Mouse (Mus musculus): ENCODE data around the gene Olig1. TPM values are rescaled to one million over a fixed set of nuclear protein-coding genes. Genes with fewer than 3 reads are reported as not detected.
"Not testable (repeated sequence)": the region's sequence is repeated elsewhere in the genome, so short reads cannot be mapped to it uniquely, and the experiment has no call there.

The Olig1 gene
- total and polyA plus RNA-seq, 3 experiments, result not detected

DNA sequence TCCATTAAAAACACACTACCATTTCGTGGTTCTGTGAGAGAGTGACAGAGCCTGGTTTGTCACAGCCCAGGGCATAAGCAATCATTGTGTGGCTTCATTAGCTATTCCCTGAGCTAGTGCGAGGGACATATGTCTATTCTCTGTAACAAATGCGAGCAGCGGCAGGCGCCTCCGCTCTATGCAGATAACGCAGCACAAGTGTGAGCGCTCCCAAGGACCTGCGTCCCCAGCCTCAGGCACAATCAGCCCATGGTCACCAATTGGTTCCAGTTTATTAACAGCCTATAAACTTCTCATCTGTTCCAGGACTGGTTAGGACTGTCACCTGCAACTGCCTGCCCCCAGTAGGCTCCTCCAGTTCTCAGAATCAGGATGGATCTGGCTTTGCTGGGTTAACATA lies 23.3 kb upstream of the Olig1 start:
- H3K4me1 ChIP-seq (ENCODE audit: control insufficient read depth in 1 of 2, insufficient read depth in 2 of 2, low read length in 2 of 2), result no peaks in the 10 kb centered on the region
- no peak overlapping the region for H3K27ac ChIP-seq (ENCODE audit: control insufficient read depth, low read depth, low read length)
- H3K9me3 ChIP-seq (replicated peaks; ENCODE audit: insufficient read depth, low read length), result no peaks in the 10 kb centered on the region
- H3K9ac ChIP-seq (ENCODE audit: control insufficient read depth, low read depth, low read length, poor library complexity, severe bottlenecking), result no peak overlapping the region
- H3K36me3 ChIP-seq (ENCODE audit: control insufficient read depth in 1 of 2, insufficient read depth in 2 of 2, low read length in 2 of 2), result no peaks in the 10 kb centered on the region
- no peak overlapping the region for H3K4me3 ChIP-seq (ENCODE audit: control insufficient read depth in 1 of 2, insufficient read depth in 1 of 2, low read depth in 2 of 2, low read length in 2 of 2)
- no peak for TF ChIP-seq TAL1 (IDR thresholded peaks at IDR 0.05; ENCODE audit: low read length)
- DNase-seq (ENCODE audit: low read depth, low spot score), result no peak
- H3K79me2 ChIP-seq (ENCODE audit: control insufficient read depth, insufficient read depth, low read length, poor library complexity), result no peaks in the 10 kb centered on the region
- H3K27me3 ChIP-seq (ENCODE audit: control insufficient read depth in 1 of 2, insufficient read depth in 2 of 2, low read length in 2 of 2), result peaks cover 0 to 3% of the 10 kb centered on the region in 2 experiments; a peak in 3 of 4 replicates

DNA sequence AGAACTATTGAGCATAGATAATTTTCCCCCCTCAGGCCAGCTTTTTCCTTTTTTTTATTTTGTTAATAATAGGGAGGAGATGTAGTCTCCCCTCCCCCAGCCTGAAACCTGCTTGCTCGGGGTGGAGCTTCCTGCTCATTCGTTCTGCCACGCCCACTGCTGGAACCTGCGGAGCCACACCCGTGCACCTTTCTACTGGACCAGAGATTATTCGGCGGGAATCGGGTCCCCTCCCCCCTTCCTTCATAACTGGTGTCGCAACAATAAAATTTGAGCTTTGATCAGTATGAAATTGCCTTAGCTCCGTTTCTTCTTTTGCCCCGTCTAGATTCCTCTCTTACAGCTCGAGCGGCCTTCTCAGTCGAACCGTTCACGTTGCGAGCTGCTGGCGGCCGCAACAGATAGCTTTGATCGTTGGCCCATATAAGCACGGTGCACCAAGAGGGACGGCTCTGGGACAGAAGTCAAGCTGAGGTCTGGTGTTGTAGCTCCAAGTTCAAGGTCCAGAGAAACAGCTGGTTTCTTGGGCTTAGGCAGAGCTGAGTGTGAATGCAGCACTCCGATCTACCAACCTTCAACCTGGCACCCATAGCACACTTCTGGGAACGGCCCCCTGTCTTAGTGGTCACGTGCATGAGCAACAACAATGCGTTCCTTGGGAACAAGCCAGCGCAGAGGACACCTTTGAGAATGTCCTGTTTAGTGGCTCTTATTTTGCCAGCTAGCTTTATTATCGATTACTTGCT lies 14.0 kb upstream of the Olig1 start:
- H3K9ac ChIP-seq (ENCODE audit: control insufficient read depth, low read depth, low read length, poor library complexity, severe bottlenecking); H3K4me1 ChIP-seq (ENCODE audit: control insufficient read depth in 1 of 2, insufficient read depth in 2 of 2, low read length in 2 of 2); H3K36me3 ChIP-seq (ENCODE audit: control insufficient read depth in 1 of 2, insufficient read depth in 2 of 2, low read length in 2 of 2); H3K27ac ChIP-seq (ENCODE audit: control insufficient read depth, low read depth, low read length); H3K9me3 ChIP-seq (replicated peaks; ENCODE audit: insufficient read depth, low read length); H3K79me2 ChIP-seq (ENCODE audit: control insufficient read depth, insufficient read depth, low read length, poor library complexity); H3K4me3 ChIP-seq (ENCODE audit: control insufficient read depth in 1 of 2, insufficient read depth in 1 of 2, low read depth in 2 of 2, low read length in 2 of 2); DNase-seq (ENCODE audit: low read depth, low spot score): not testable (repeated sequence)
- peaks cover 0 to 14% of the 10 kb centered on the region in 2 experiments for H3K27me3 ChIP-seq (ENCODE audit: control insufficient read depth in 1 of 2, insufficient read depth in 2 of 2, low read length in 2 of 2)

- no peak for DNase-seq (ENCODE audit: low read depth, low spot score)
- Histone ChIP-seq H3K27me3 (ENCODE audit: control insufficient read depth in 1 of 2, insufficient read depth in 2 of 2, low read length in 2 of 2) (peaks cover 3 to 14% of the 10 kb centered on the region in 2 experiments), H3K9ac (ENCODE audit: control insufficient read depth, low read depth, low read length, poor library complexity, severe bottlenecking) (no peak overlapping the region), H3K27ac (ENCODE audit: control insufficient read depth, low read depth, low read length) (no peak overlapping the region), H3K79me2 (ENCODE audit: control insufficient read depth, insufficient read depth, low read length, poor library complexity) (no peaks in the 10 kb centered on the region), H3K4me3 (ENCODE audit: control insufficient read depth in 1 of 2, insufficient read depth in 1 of 2, low read depth in 2 of 2, low read length in 2 of 2) (no peak overlapping the region), H3K9me3 (replicated peaks; ENCODE audit: insufficient read depth, low read length) (no peaks in the 10 kb centered on the region), H3K36me3 (ENCODE audit: control insufficient read depth in 1 of 2, insufficient read depth in 2 of 2, low read length in 2 of 2) (no peaks in the 10 kb centered on the region), H3K4me1 (ENCODE audit: control insufficient read depth in 1 of 2, insufficient read depth in 2 of 2, low read length in 2 of 2) (no peaks in the 10 kb centered on the region)
- TF ChIP-seq NELFE (IDR thresholded peaks at IDR 0.05; ENCODE audit: low read depth, low read length) (no peak), GATA1 (IDR thresholded peaks at IDR 0.05; ENCODE audit: low read depth, low read length) (no peak), MEF2A (IDR thresholded peaks at IDR 0.05; ENCODE audit: extremely low read depth, insufficient replicate concordance, low read depth, low read length, poor library complexity, severe bottlenecking) (no peak), ELF1 (IDR thresholded peaks at IDR 0.05; ENCODE audit: low read depth, low read length) (no peak), BHLHE40 (IDR thresholded peaks at IDR 0.05; ENCODE audit: borderline replicate concordance, low read depth, low read length) (no peak), ZMIZ1 (IDR thresholded peaks at IDR 0.05; ENCODE audit: low read depth, low read length) (no peak), MAX (IDR thresholded peaks at IDR 0.05; ENCODE audit: low read length) (no peak), ZNF384 (IDR thresholded peaks at IDR 0.05; ENCODE audit: low read depth, low read length) (no peak), RAD21 (IDR thresholded peaks at IDR 0.05; ENCODE audit: low read depth, low read length) (no peak), UBTF (IDR thresholded peaks at IDR 0.05; ENCODE audit: borderline replicate concordance, insufficient read depth, low read depth, low read length) (no peak), POLR2AphosphoS2 (IDR thresholded peaks at IDR 0.05; ENCODE audit: low read length) (no peak)
Measured at GRCm38 (mm10) chr16:91258956-91259355, 10.6 kb upstream of the Olig1 start.

Data from MEL (cell line).